Mouse (Mus musculus): ENCODE measurements around the gene 1190007I07Rik. TPM values are rescaled to one million over a fixed set of nuclear protein-coding genes. Genes with fewer than 3 reads are reported as not detected.

Gene 1190007I07Rik
- polyA plus RNA-seq (2016; fragmentation: Nextera tagmentation; extraction: Ambion mirVana) = 37.2 and 40.7 TPM in 2 replicates

GRCm38 (mm10) chr10:82622671-82623552, at the start of gene 1190007I07Rik:
Gene 1190007I07Rik (minus strand): TSS chr10:82623228.
- 0 out of 2 replicates have a peak, but pooled peaks cover 2% of the 10 kb centered on the region for H3K36me3 ChIP-seq
- no peaks in the 10 kb centered on the region for H3K9me3 ChIP-seq
- H3K4me1 ChIP-seq = 0 out of 2 replicates have a peak, but pooled peaks cover 3% of the 10 kb centered on the region
- peak; percentile 82 for ATAC-seq (ENCODE audit: insufficient number of reproducible peaks, insufficient read depth, low FRiP score, low TSS enrichment)
- no peaks in the 10 kb centered on the region; the same call in 1 of the 2 replicates for H3K27me3 ChIP-seq
- WGBS = under 1% methylated on average over 50 of the region's 61 CpGs
- peak within 1 kb of the TSS; percentile 68 for H3K4me3 ChIP-seq
- peak within 1 kb of the TSS; percentile 62 for H3K4me2 ChIP-seq (replicated peaks)
- peak within 1 kb of the TSS; percentile 77 for H3K9ac ChIP-seq
- peak within 1 kb of the TSS; percentile 74 for H3K27ac ChIP-seq

GRCm38 (mm10) chr10:82670205-82670604, 47.2 kb upstream of the 1190007I07Rik start:
- Histone ChIP-seq H3K27me3 (no peaks in the 10 kb centered on the region), H3K9ac (no peak overlapping the region), H3K4me3 (no peak overlapping the region), H3K4me2 (replicated peaks) (no peak overlapping the region), H3K4me1 (peaks cover 5% of the 10 kb centered on the region; the same call in 1 of the 2 replicates), H3K27ac (no peak overlapping the region), H3K9me3 (no peaks in the 10 kb centered on the region), H3K36me3 (no peaks in the 10 kb centered on the region)
- WGBS = 77% methylated on average over 6 of the region's 6 CpGs
- ATAC-seq (ENCODE audit: insufficient number of reproducible peaks, insufficient read depth, low FRiP score, low TSS enrichment) = no peak

- no peak overlapping the region for H3K4me3 ChIP-seq
- peak overlapping the region; percentile 40; the same call in 1 of the 2 replicates for H3K9ac ChIP-seq
- no peak overlapping the region for H3K27ac ChIP-seq
- H3K9me3 ChIP-seq = no peaks in the 10 kb centered on the region
- peak; percentile 89 for ATAC-seq (ENCODE audit: insufficient number of reproducible peaks, insufficient read depth, low FRiP score, low TSS enrichment)
- no peaks in the 10 kb centered on the region for H3K27me3 ChIP-seq
- H3K4me1 ChIP-seq = peaks cover 5% of the 10 kb centered on the region; the same call in 1 of the 2 replicates
- H3K36me3 ChIP-seq = no peaks in the 10 kb centered on the region
- 23% methylated on average over 22 of the region's 22 CpGs for WGBS
- peak overlapping the region; percentile 39 for H3K4me2 ChIP-seq (replicated peaks)
These were observed 43.6 kb upstream of the 1190007I07Rik start for GRCm38 (mm10) chr10:82666436-82667234.

- Histone ChIP-seq H3K4me1 (peaks cover 5% of the 10 kb centered on the region; the same call in 1 of the 2 replicates), H3K27me3 (no peaks in the 10 kb centered on the region), H3K4me2 (replicated peaks) (no peak overlapping the region), H3K9me3 (no peaks in the 10 kb centered on the region), H3K9ac (no peak overlapping the region), H3K27ac (no peak overlapping the region), H3K4me3 (no peak overlapping the region), H3K36me3 (no peaks in the 10 kb centered on the region)
- no peak for ATAC-seq (ENCODE audit: insufficient number of reproducible peaks, insufficient read depth, low FRiP score, low TSS enrichment)
- 60% methylated on average over 3 of the region's 3 CpGs for WGBS
These were observed 42.9 kb upstream of the 1190007I07Rik start for GRCm38 (mm10) chr10:82665951-82666350.

- Histone ChIP-seq H3K4me2 (replicated peaks) (no peak overlapping the region), H3K27ac (no peak overlapping the region), H3K36me3 (0 out of 2 replicates have a peak, but pooled peaks cover 3% of the 10 kb centered on the region), H3K27me3 (no peaks in the 10 kb centered on the region), H3K9ac (no peak overlapping the region), H3K9me3 (no peaks in the 10 kb centered on the region), H3K4me3 (no peak overlapping the region), H3K4me1 (peaks cover 5% of the 10 kb centered on the region; the same call in 1 of the 2 replicates)
- no peak for ATAC-seq (ENCODE audit: insufficient number of reproducible peaks, insufficient read depth, low FRiP score, low TSS enrichment)
- WGBS = 80% methylated on average over 2 of the region's 2 CpGs
These were observed 40.3 kb upstream of the 1190007I07Rik start for GRCm38 (mm10) chr10:82663289-82663688.

- no peak overlapping the region for H3K9ac ChIP-seq
- no peaks in the 10 kb centered on the region for H3K27me3 ChIP-seq
- H3K9me3 ChIP-seq = no peaks in the 10 kb centered on the region
- no peak overlapping the region for H3K27ac ChIP-seq
- no peak overlapping the region for H3K4me2 ChIP-seq (replicated peaks)
- peaks cover 5% of the 10 kb centered on the region; the same call in 1 of the 2 replicates for H3K4me1 ChIP-seq
- ATAC-seq (ENCODE audit: insufficient number of reproducible peaks, insufficient read depth, low FRiP score, low TSS enrichment) = no peak
- 84% methylated on average over 14 of the region's 14 CpGs for WGBS
- H3K4me3 ChIP-seq = no peak overlapping the region
- 0 out of 2 replicates have a peak, but pooled peaks cover 3% of the 10 kb centered on the region for H3K36me3 ChIP-seq
These were observed 39.4 kb upstream of the 1190007I07Rik start for GRCm38 (mm10) chr10:82662267-82662990.

GRCm38 (mm10) chr10:82661820-82662219, 38.8 kb upstream of the 1190007I07Rik start:
- H3K27me3 ChIP-seq = no peaks in the 10 kb centered on the region
- H3K9ac ChIP-seq = no peak overlapping the region
- no peak overlapping the region for H3K4me3 ChIP-seq
- no peak for ATAC-seq (ENCODE audit: insufficient number of reproducible peaks, insufficient read depth, low FRiP score, low TSS enrichment)
- 0 out of 2 replicates have a peak, but pooled peaks cover 3% of the 10 kb centered on the region for H3K36me3 ChIP-seq
- H3K9me3 ChIP-seq = no peaks in the 10 kb centered on the region
- no peak overlapping the region for H3K4me2 ChIP-seq (replicated peaks)
- no peak overlapping the region for H3K27ac ChIP-seq
- peaks cover 4% of the 10 kb centered on the region; the same call in 1 of the 2 replicates for H3K4me1 ChIP-seq
- WGBS = 89% methylated on average over 8 of the region's 8 CpGs

GRCm38 (mm10) chr10:82654581-82654980, 31.6 kb upstream of the 1190007I07Rik start:
- peaks cover 20% of the 10 kb centered on the region for H3K36me3 ChIP-seq
- no peak overlapping the region for H3K9ac ChIP-seq
- H3K4me1 ChIP-seq = no peaks in the 10 kb centered on the region
- ATAC-seq (ENCODE audit: insufficient number of reproducible peaks, insufficient read depth, low FRiP score, low TSS enrichment) = no peak
- no peak overlapping the region for H3K4me3 ChIP-seq
- H3K4me2 ChIP-seq (replicated peaks) = no peak overlapping the region
- H3K27ac ChIP-seq = no peak overlapping the region
- H3K27me3 ChIP-seq = no peaks in the 10 kb centered on the region
- H3K9me3 ChIP-seq = no peaks in the 10 kb centered on the region
- WGBS = 80% methylated on average over 3 of the region's 3 CpGs

- Histone ChIP-seq H3K4me2 (replicated peaks) (no peak overlapping the region), H3K4me3 (no peak overlapping the region), H3K4me1 (no peaks in the 10 kb centered on the region), H3K9me3 (no peaks in the 10 kb centered on the region), H3K27ac (no peak overlapping the region), H3K9ac (no peak overlapping the region), H3K27me3 (no peaks in the 10 kb centered on the region), H3K36me3 (peaks cover 28% of the 10 kb centered on the region)
- ATAC-seq (ENCODE audit: insufficient number of reproducible peaks, insufficient read depth, low FRiP score, low TSS enrichment) = no peak
- 66% methylated on average over 5 of the region's 5 CpGs for WGBS
These were observed 29.6 kb upstream of the 1190007I07Rik start for GRCm38 (mm10) chr10:82652625-82653024.

GRCm38 (mm10) chr10:82651221-82651620, 28.2 kb upstream of the 1190007I07Rik start:
- Histone ChIP-seq H3K4me3 (no peak overlapping the region), H3K9me3 (no peaks in the 10 kb centered on the region), H3K36me3 (peaks cover 41% of the 10 kb centered on the region), H3K9ac (no peak overlapping the region), H3K27ac (no peak overlapping the region), H3K27me3 (no peaks in the 10 kb centered on the region), H3K4me2 (replicated peaks) (no peak overlapping the region), H3K4me1 (no peaks in the 10 kb centered on the region)
- whole genome bisulfite sequencing = 89% methylated on average over 5 of the region's 5 CpGs
- no peak for ATAC-seq (ENCODE audit: insufficient number of reproducible peaks, insufficient read depth, low FRiP score, low TSS enrichment)

All from embryonic facial prominence, embryonic 12.5 days (tissue).